Mouse (Mus musculus) frontal cortex, postnatal 25 days (tissue): ENCODE measurements around the gene Gm14180.
"Not testable (repeated sequence)": the region's sequence is repeated elsewhere in the genome, so short reads cannot be mapped to it uniquely, and the experiment has no call there.

Source experiments
- DNase-seq, 2 experiments: peaks; one replicate each; pipeline ENCODE4 v3.0.0; 2022; ENCODE audit warnings: low spot score in 2 of 2

The Gm14180 gene

DNA sequence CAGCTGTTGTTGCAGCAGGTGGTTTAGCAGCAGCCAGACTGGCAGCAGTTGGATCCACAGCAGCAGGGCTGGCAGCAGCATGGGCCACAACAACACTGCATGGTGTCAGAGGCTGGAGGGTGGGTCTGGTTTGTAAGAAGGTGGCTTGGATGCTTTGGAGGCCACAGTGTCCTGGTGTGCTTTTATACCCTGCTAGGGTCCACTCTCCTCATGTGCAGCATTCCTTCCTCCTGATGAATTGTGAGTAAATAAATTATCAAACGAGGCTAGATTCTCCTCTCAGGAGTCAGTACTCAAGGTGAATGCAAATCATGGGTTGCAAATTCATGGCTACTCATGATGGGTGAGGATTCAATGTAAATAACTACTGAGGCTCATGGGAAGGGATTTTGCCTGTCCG is at the start of gene Gm14180:
Gm14180 (minus strand) TSS at position 101 of the 400 bp plus-strand sequence.
- no peak for DNase-seq

GRCm38 (mm10) chr11:99780604-99781003 is 46.5 kb upstream of the Gm14180 start, which contains the start of gene Krtap4-8:
Gene Krtap4-8, minus strand, starts transcription at chr11:99780704.
- no peak for DNase-seq

GRCm38 (mm10) chr11:99778401-99778800 is 44.3 kb upstream of the Gm14180 start:
- no peak for DNase-seq

GRCm38 (mm10) chr11:99772813-99773212 is 38.7 kb upstream of the Gm14180 start, which contains the start of gene Gm11595:
Gene Gm11595, minus strand, starts transcription at chr11:99772913.
- not testable (repeated sequence) for DNase-seq

DNA sequence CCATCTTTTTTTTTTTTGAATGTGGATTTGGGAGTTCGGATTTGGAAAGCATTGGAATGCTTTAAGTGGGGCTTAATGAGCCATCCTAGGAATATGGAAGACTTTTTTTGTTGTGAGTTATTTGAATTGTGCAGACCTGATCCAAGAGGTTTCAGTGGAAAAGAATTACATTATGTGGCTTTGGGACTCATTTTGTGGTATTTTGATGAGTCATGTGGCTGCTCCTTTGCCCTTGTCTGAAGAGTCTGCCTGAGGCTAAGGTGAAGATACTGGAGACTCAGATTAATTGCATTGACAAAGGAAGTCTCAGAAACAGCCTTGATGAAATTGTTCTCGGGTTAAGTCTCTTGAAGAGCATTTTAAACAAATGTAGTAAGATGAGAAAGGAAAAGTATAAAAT is 34.3 kb upstream of the Gm14180 start:
- DNase-seq: no peak

- DNase-seq: no peak
Observed at GRCm38 (mm10) chr11:99758877-99759276, 24.8 kb upstream of the Gm14180 start.

DNA sequence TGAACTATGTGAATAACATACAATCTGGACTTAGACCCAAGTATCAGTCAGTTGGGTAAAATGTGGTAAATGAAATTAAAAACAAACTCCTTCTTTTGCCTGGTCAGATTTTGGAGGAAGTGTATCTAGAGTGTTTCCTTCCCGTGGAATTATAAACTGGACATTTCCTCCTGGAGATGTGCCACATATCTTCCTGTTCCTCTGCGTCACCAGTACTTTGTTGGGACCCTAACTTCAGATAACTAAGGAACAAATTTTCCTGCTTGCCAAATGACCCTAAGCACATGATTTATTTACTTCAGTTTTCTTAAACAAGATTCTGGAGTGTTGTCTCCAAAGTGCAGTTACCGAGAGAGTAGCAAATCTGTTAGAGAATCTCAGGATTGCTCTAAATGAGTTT is 9.9 kb upstream of the Gm14180 start:
- DNase-seq: no peak

GRCm38 (mm10) chr11:99724061-99724460 is 10.0 kb downstream of the Gm14180 start:
- DNase-seq: no peak

DNA sequence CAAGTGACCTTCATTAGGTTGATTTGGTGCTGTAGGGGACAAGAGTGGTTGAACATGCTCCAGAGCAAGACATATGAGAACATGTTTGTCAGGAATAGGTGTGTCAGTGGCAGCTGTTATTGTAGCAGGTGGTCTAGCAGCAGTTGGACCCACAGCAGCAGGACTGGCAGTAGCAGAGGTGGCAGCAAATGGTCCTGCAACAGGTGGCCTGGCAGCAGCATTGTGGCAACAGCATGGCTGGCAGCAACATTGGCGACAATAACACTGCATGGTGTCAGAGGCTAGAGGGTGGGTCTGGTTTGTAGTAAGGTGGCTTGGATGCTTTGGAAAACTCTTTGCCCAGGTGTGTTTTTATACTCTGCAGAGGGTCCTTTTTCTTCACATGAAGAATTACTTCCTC is 15.3 kb downstream of the Gm14180 start:
- DNase-seq: no peak

GRCm38 (mm10) chr11:99690463-99690862 is 43.6 kb downstream of the Gm14180 start, which contains the start of gene Gm14190:
Gene Gm14190, minus strand, starts transcription at chr11:99690740.
- DNase-seq: no peak

GRCm38 (mm10) chr11:99685235-99685634 is 48.9 kb downstream of the Gm14180 start:
- DNase-seq: not testable (repeated sequence)
